9 mouse cellular contexts compared by ENCODE assay signal in the genomic region with DNA sequence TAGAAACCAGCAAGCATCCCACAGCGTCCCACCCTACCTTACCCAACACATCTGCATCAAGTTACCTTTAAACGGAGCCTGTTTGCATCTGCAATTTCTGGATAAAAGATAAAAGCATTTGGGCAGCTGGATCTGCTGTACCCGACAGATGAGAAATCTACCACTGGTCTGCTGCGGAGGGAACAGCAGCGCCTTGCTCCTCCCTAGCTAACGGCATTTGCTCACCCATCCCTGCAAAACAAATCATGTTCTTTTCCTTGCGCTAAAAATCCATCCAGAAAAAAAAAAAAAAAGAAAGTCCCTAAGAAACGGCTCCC. TPM values are rescaled to one million over a fixed set of nuclear protein-coding genes. Genes with fewer than 3 reads are reported as not detected.
DNase-seq lines count a peak whose midpoint lies in the region; ATAC-seq and TF ChIP-seq lines count a peak whose summit lies in the region.
"Had no signal": no experiment of that assay in that cellular context is flagged by ENCODE, and none has a peak within 500 bp of the region (broad histone marks: within the 10 kb centered on the region; RNA-seq: fewer than 3 reads in every experiment).

No protein-coding gene starts in this region.

- H3K36me3 ChIP-seq in neural tube, embryonic 11.5 days (ENCODE audit: control insufficient read depth, insufficient read depth, low read length): no peaks in the 10 kb centered on the region
- no peaks in the 10 kb centered on the region for H3K36me3 ChIP-seq in liver, embryonic 12.5 days
- H3K36me3 ChIP-seq in stomach, postnatal 0 days (ENCODE audit: control insufficient read depth, insufficient read depth, low read length): no peaks in the 10 kb centered on the region

- no peaks in the 10 kb centered on the region for H3K9me3 ChIP-seq in neural tube, embryonic 11.5 days (ENCODE audit: control insufficient read depth, low read length)
- no peaks in the 10 kb centered on the region for H3K9me3 ChIP-seq in liver, embryonic 12.5 days (replicated peaks)
- no peaks in the 10 kb centered on the region for H3K9me3 ChIP-seq in stomach, postnatal 0 days (ENCODE audit: control insufficient read depth, low read length)

- peak overlapping the region; percentile 98 for H3K27ac ChIP-seq in cerebellum, adult 2 months (ENCODE audit: insufficient read depth, low read length)
- no peak overlapping the region for H3K27ac ChIP-seq in neural tube, embryonic 11.5 days (ENCODE audit: low read depth, low read length)
- no peak overlapping the region for H3K27ac ChIP-seq in liver, embryonic 12.5 days
- no peak overlapping the region for H3K27ac ChIP-seq in stomach, postnatal 0 days (replicated peaks)

- WGBS in cerebellum, adult 2 months: 2% methylated on average over 8 of the region's 8 CpGs
- WGBS in neural tube, embryonic 11.5 days: 4% methylated on average over 8 of the region's 8 CpGs
- 10% methylated on average over 8 of the region's 8 CpGs for WGBS in liver, embryonic 12.5 days (ENCODE audit: insufficient replicate concordance)
- WGBS in stomach, postnatal 0 days: 3% methylated on average over 8 of the region's 8 CpGs

- DNase-seq in cerebellum, adult 2 months: peak in 1 of 2 experiments; percentile 65
- DNase-seq in neural tube, embryonic 11.5 days (ENCODE audit: low spot score): peak; percentile 30
- DNase-seq in neural tube, embryonic 10.5 days (ENCODE audit: extremely low spot score, low spot score): no peak
- no peak for DNase-seq in stomach, postnatal 0 days (ENCODE audit: low spot score)
- no peak for DNase-seq in gastrocnemius, adult 18-20 months (ENCODE audit: low spot score)
- no peak for DNase-seq in gastrocnemius, postnatal 25 days
- DNase-seq: kidney, postnatal 25 days had no signal

- TF ChIP-seq POLR2A in cerebellum, adult 2 months (IDR thresholded peaks at IDR 0.05; ENCODE audit: borderline replicate concordance, insufficient read depth, low read length): peak; percentile 33; the same call in 1 of the 2 replicates

- H3K9ac ChIP-seq in neural tube, embryonic 11.5 days (ENCODE audit: low read length): peak overlapping the region; percentile 26
- no peak overlapping the region for H3K9ac ChIP-seq in liver, embryonic 12.5 days
- no peak overlapping the region for H3K9ac ChIP-seq in stomach, postnatal 0 days (ENCODE audit: low read length)

- no peaks in the 10 kb centered on the region for H3K27me3 ChIP-seq in cerebellum, adult 2 months (ENCODE audit: control insufficient read depth, insufficient read depth, low read length)
- peaks cover 22% of the 10 kb centered on the region for H3K27me3 ChIP-seq in neural tube, embryonic 11.5 days (ENCODE audit: control insufficient read depth, insufficient read depth, low read length)
- peaks cover 48% of the 10 kb centered on the region for H3K27me3 ChIP-seq in liver, embryonic 12.5 days (replicated peaks)
- H3K27me3 ChIP-seq in stomach, postnatal 0 days (ENCODE audit: control insufficient read depth, insufficient read depth, low read length): no peaks in the 10 kb centered on the region

- no peak for ATAC-seq in cerebellum, adult (ENCODE audit: insufficient number of reproducible peaks, low FRiP score, low TSS enrichment)
- ATAC-seq in neural tube, embryonic 11.5 days (ENCODE audit: insufficient read depth, low FRiP score, low TSS enrichment): no peak
- no peak for ATAC-seq in liver, embryonic 12.5 days
- no peak for ATAC-seq in stomach, postnatal 0 days (ENCODE audit: low FRiP score, low TSS enrichment)

- TF ChIP-seq EP300 in stomach, postnatal 0 days (optimal IDR thresholded peaks at IDR 0.05): no peak

- TF ChIP-seq CTCF in cerebellum, adult 2 months (IDR thresholded peaks at IDR 0.05; ENCODE audit: borderline replicate concordance, insufficient read depth, low read depth, low read length): no peak
- TF ChIP-seq CTCF in stomach, postnatal 0 days (IDR thresholded peaks at IDR 0.05; ENCODE audit: low read depth): no peak

- peaks cover 9% of the 10 kb centered on the region for H3K4me1 ChIP-seq in cerebellum, adult 2 months (ENCODE audit: control insufficient read depth, insufficient read depth, low read length)
- peaks cover 4% of the 10 kb centered on the region; the same call in 1 of the 2 replicates for H3K4me1 ChIP-seq in neural tube, embryonic 11.5 days (ENCODE audit: control insufficient read depth, insufficient read depth, low read length)
- no peaks in the 10 kb centered on the region for H3K4me1 ChIP-seq in liver, embryonic 12.5 days
- H3K4me1 ChIP-seq in stomach, postnatal 0 days (replicated peaks; ENCODE audit: control insufficient read depth, insufficient read depth): no peaks in the 10 kb centered on the region

- H3K4me3 ChIP-seq in cerebellum, adult 2 months (replicated peaks; ENCODE audit: insufficient read depth, low read depth, low read length): peak overlapping the region; percentile 95
- peak overlapping the region; percentile 47 for H3K4me3 ChIP-seq in neural tube, embryonic 11.5 days (ENCODE audit: low read depth, low read length)
- no peak overlapping the region for H3K4me3 ChIP-seq in liver, embryonic 12.5 days
- peak overlapping the region; percentile 30 for H3K4me3 ChIP-seq in stomach, postnatal 0 days (ENCODE audit: low read depth, low read length)

- H3K4me2 ChIP-seq in neural tube, embryonic 11.5 days (ENCODE audit: low read depth): peak overlapping the region; percentile 89
- peak overlapping the region; percentile 52 for H3K4me2 ChIP-seq in liver, embryonic 12.5 days
- peak overlapping the region; percentile 65 for H3K4me2 ChIP-seq in stomach, postnatal 0 days (replicated peaks; ENCODE audit: low read depth)

RNA-seq across cellular contexts. Expression of a gene that starts 1.0 kb away (rescaled TPM):
- 89.2 and 103 TPM in 2 replicates for polyA plus RNA-seq in cerebellum, adult 2 months (2012; rRNA removed)
- polyA plus RNA-seq in neural tube, embryonic 11.5 days (2014; fragmentation: Nextera tagmentation; extraction: Ambion mirVana): 3.2 and 4.2 TPM in 2 replicates
- polyA plus RNA-seq in liver, embryonic 12.5 days (2016; fragmentation: Nextera tagmentation; extraction: Ambion mirVana): 0.02 and 0.05 TPM in 2 replicates
- polyA plus RNA-seq in stomach, postnatal 0 days (2015; fragmentation: Nextera tagmentation; extraction: Ambion mirVana): 0.67 and 0.80 TPM in 2 replicates
- under 1 TPM; 0.38 to 0.91 TPM for total RNA-seq in gastrocnemius, adult 18-20 months (2021)
- total RNA-seq in gastrocnemius, postnatal 25 days (2021): under 1 TPM; 0.23 to 0.48 TPM

Comparison
In these comparisons a context has a peak if more than half of its experiments do, and no peak if none do; other contexts are left out.
1. RNA of a gene that starts 1.0 kb away (polyA plus RNA-seq): 89.2 to 103 TPM in cerebellum, adult 2 months; 3.2 to 4.2 TPM in neural tube, embryonic 11.5 days, 0.67 to 0.80 TPM in stomach, postnatal 0 days and 0.02 to 0.05 TPM in liver, embryonic 12.5 days; every median in the first group is over 10 times any median in the second.
2. Peak in every context shown above with its lines, with median percentiles within 50 percentile points of each other: H3K4me2 ChIP-seq.